Mouse (Mus musculus): ENCODE data around the gene Eva1a. TPM values are rescaled to one million over a fixed set of nuclear protein-coding genes. Genes with fewer than 3 reads are reported as not detected.

Gene Eva1a
- 0.44 TPM in 1 of 2 replicates, not detected in the other for total RNA-seq (2017)

DNA sequence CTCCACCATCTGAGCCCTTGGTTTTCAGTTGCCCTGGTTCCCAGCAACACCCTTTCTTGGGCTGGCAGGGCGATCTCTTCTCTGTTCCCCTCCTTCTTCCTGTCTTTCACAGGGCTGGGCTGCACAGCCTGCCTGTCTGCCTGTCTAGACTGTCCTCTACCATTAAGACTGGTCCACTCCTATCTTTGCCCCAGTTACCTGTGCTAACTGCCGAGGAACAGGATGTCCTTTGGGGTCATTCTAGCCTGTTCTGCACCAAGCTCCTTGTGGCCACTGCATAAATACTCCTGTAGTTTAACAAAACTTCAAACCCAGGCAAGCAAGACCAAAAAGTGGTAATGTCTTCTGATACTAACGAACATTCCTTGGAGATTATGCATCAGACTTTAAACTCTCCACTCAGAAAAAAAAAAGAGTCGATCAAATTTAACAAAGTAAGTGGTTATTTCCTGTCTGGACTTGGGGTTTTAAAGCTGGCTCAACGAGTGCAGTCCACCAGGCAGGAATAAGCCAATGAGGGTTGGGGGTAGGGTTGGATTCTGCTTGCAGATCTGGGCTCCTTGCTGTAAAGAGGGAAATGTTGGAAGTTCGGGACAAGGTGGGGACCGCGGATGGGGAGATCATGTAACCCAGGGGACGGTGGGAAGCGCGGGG lies at the start of gene Eva1a:
Gene Eva1a (plus strand): TSS at position 210 of the 654 bp plus-strand sequence.
- ATAC-seq (replicated peaks in 1 of 2; ENCODE audit: insufficient read depth in 1 of 2, low FRiP score in 2 of 2, low TSS enrichment in 1 of 2, low read depth in 1 of 2, poor library complexity in 2 of 2, severe bottlenecking in 2 of 2), result no peak

DNA sequence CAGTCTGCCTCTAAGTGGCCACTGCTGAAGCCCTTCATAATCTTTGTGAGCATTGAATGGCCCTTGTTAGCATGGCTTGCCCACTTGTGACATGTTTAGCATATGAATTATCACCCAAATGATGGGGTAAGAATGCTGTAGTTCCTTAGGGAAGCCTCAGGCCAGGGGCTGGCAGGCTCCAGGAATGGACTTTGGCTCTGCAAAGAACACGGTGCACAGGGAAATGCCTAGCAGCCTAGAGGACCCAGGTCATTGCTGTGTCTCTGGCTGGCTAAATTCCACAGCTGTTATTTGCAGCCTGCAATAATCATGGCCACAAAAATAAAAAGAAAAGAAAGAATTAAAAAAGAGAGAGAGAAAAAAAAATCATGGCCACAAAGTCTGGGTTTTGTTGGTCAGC lies 28.5 kb upstream of the Eva1a start:
- ATAC-seq (replicated peaks in 1 of 2; ENCODE audit: insufficient read depth in 1 of 2, low FRiP score in 2 of 2, low TSS enrichment in 1 of 2, low read depth in 1 of 2, poor library complexity in 2 of 2, severe bottlenecking in 2 of 2), result no peak

DNA sequence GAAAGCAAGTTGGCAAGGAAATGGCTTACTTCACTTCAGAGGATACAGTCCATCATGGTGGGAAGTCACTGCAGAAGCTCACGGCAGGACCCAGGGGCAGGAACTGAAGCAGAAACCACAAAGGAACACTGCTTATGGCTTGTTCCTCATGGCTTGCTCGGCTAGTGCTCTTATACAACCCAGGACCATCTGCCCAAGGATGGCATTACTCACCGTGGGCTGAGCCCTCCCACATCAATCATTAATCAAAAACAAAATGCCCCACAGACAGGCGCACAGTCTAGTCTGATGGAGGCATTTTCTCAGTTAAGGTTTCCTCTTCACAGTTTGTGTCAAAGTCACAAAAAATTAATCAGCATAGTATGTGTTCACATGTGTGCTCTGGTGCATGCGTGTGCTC lies 19.8 kb upstream of the Eva1a start:
- ATAC-seq (replicated peaks in 1 of 2; ENCODE audit: insufficient read depth in 1 of 2, low FRiP score in 2 of 2, low TSS enrichment in 1 of 2, low read depth in 1 of 2, poor library complexity in 2 of 2, severe bottlenecking in 2 of 2), result no peak

DNA sequence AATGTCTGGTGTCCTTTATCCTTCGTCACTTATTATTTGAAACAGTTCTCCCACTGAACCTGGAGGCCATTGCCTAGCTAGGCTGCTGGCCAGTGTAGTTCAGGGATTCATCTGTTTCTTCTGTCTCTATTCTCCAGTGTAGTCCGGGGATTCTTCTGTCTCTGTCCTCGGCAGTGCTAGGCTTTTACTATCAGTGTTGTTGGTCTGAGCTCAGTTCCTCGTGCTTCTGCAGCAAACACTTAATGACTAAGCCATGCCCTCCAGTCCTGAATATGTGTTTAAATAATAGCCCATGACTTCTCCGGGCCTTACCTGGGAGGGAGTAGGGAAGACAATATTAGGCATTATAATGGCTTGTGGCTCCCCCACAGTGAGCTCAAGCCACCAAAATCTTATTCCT lies 19.3 kb upstream of the Eva1a start:
- ATAC-seq (replicated peaks in 1 of 2; ENCODE audit: insufficient read depth in 1 of 2, low FRiP score in 2 of 2, low TSS enrichment in 1 of 2, low read depth in 1 of 2, poor library complexity in 2 of 2, severe bottlenecking in 2 of 2), result no peak

DNA sequence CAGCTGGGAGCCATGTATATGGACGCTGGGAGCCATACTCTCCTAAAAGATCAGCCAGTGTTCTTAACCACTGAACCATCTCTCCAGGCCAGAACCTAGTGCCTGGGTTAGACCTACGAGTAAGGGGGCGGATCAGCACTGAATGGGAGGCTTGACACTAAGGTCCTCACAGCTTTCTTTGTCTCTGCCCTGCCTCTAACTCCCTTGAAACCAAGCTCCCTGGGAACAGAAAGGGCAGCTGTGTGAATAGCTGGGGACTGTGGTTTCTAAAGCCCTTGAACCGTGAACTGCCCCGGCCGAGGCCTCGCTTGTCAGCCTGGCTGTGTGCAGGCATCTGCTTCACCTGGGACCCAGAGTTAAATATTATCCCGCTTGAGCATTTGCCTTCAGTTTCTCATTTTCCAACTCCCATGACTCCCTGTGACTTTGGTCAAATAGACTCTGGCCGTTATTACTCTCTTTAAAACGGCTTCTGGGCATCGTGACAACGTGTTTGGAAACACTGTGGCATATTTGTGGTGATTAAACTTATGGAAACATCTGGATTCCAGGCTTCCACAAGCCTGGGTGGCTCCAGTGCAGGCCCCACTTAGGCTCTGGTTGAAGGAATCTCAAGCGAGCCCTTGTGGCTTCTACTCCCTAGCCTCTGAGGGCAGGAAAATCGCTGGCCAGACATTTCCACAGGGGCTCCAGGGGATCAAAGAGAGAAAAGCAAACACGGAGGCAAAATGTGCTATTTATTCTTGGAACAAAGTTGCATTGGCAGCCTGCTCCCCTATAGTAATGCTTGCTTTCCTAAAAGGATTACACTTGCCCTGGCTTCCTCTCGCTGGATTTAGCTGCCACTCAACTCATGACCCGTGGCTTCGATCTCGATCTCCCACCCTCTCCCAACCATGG lies 11.0 kb upstream of the Eva1a start:
- no peak for ATAC-seq (replicated peaks in 1 of 2; ENCODE audit: insufficient read depth in 1 of 2, low FRiP score in 2 of 2, low TSS enrichment in 1 of 2, low read depth in 1 of 2, poor library complexity in 2 of 2, severe bottlenecking in 2 of 2)

DNA sequence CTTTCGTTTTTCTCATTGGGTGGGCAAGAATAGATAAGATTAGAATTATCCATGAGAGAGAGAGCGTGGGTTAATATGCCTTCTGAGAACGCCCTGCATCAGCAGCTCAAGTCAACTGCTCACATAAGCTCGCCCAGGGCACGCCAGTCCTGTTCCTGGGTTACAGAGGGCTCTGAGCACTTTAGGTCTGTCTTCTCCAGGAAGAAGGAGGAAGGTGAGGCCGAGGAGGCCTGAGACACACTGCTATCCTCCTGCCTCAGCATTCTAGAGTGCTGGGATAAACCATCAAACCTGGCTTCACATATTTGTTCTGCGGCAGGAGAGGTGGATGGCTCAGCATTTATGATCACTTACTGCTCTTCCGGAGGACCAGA lies 10.3 kb upstream of the Eva1a start:
- no peak for ATAC-seq (replicated peaks in 1 of 2; ENCODE audit: insufficient read depth in 1 of 2, low FRiP score in 2 of 2, low TSS enrichment in 1 of 2, low read depth in 1 of 2, poor library complexity in 2 of 2, severe bottlenecking in 2 of 2)

DNA sequence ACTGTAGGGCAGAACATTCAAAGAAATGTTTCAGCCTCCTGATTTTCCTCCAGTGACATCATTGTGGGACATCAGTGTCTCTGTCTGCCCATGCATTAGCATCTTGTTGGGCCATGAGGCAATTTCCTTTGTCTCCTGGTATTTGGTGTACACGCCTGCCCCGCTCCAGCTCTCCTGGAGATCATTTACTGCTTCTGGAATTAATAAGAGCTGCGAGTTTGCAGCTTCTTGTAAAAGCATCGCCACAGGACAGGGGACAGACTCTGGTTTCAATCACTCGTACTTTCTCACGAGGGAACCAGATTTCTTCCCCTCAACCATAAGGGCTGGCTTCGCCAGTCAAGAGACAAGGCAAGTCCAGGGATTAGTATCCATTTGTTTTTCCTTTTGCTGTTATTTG lies 3.6 kb upstream of the Eva1a start:
- ATAC-seq (replicated peaks in 1 of 2; ENCODE audit: insufficient read depth in 1 of 2, low FRiP score in 2 of 2, low TSS enrichment in 1 of 2, low read depth in 1 of 2, poor library complexity in 2 of 2, severe bottlenecking in 2 of 2), result no peak

DNA sequence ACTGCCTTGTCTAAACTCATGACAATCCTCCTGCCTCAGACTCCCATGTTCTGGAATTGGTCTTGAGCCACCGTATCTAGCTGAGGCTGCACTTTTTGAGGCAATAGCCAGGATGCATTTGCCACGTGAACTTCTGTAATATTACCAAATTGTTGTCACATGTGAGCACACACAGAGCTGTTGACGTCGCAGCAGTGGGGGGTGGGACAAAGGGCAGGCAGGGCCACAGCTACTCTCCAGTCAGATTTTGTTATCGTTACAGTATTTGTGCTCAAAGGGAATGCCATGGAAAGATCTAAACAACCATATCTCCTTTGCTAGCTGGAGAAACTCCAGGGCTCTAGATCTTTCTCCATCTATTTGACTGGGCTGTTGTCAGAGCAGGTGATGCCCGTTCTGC lies 1.6 kb upstream of the Eva1a start:
- no peak for ATAC-seq (replicated peaks in 1 of 2; ENCODE audit: insufficient read depth in 1 of 2, low FRiP score in 2 of 2, low TSS enrichment in 1 of 2, low read depth in 1 of 2, poor library complexity in 2 of 2, severe bottlenecking in 2 of 2)

DNA sequence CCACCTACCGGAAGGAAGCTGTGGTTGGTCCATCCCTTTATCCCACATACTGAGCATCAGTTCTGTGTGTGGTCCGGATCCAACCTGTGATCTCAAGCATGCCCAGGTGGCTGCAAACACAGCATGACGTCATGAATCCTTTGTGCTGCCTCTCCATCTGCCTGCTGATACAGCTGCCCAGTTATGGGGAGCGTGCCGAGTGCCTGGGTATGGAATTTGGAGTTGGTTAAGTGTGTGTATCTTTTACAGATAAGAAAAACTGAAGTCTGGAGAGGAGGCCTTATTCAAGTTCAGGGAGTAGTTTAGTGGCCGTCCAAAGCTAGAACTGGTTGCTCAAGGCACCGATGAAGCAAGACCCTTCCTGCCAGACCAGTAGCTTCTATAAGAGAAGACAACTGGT lies 875 bp upstream of the Eva1a start:
- ATAC-seq (replicated peaks in 1 of 2; ENCODE audit: insufficient read depth in 1 of 2, low FRiP score in 2 of 2, low TSS enrichment in 1 of 2, low read depth in 1 of 2, poor library complexity in 2 of 2, severe bottlenecking in 2 of 2), result no peak

DNA sequence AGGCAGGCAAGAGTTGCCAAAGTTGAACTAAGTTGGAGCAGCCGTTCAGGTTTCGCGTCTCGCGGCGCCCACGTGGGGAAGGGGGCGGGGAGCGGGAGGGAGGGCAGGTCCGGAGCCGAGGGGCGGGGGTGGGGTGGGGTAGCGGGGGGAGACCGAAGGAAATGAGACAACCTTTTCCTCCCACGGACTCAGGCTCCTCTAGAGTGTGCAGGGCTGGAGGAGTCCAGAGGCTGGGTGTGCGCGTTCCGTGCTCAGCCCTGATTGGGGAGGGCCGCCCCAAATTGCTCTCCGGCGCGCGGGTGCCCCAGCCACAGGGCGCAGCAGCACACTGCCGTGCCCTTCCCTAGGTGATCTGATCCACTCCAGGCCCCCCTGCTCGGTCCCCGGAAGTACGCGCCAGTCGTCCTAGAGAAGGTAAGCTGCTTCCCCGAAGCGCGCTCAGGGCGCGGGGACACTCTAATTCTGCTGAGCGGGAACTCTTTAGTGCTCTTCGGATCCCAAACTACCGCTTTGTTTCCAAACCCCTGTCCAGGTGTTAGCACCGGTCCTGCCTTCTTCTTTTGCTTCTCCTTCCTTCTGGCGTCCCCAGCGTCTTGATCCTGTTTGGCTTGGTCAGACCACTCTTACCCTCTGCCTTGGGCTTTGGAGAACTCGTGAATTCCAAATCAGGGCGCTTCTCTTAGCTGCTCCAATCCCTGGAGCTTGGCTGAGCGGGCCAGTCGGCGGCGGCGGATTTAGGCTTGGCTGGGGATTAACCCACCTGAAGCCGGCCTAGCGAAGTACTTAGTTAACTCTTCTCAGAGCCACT lies 849 bp downstream of the Eva1a start:
- 0 out of 4 replicates have a peak, but pooled peaks of 1 of the 2 experiments have one; percentile 14 for ATAC-seq (replicated peaks in 1 of 2; ENCODE audit: insufficient read depth in 1 of 2, low FRiP score in 2 of 2, low TSS enrichment in 1 of 2, low read depth in 1 of 2, poor library complexity in 2 of 2, severe bottlenecking in 2 of 2)

DNA sequence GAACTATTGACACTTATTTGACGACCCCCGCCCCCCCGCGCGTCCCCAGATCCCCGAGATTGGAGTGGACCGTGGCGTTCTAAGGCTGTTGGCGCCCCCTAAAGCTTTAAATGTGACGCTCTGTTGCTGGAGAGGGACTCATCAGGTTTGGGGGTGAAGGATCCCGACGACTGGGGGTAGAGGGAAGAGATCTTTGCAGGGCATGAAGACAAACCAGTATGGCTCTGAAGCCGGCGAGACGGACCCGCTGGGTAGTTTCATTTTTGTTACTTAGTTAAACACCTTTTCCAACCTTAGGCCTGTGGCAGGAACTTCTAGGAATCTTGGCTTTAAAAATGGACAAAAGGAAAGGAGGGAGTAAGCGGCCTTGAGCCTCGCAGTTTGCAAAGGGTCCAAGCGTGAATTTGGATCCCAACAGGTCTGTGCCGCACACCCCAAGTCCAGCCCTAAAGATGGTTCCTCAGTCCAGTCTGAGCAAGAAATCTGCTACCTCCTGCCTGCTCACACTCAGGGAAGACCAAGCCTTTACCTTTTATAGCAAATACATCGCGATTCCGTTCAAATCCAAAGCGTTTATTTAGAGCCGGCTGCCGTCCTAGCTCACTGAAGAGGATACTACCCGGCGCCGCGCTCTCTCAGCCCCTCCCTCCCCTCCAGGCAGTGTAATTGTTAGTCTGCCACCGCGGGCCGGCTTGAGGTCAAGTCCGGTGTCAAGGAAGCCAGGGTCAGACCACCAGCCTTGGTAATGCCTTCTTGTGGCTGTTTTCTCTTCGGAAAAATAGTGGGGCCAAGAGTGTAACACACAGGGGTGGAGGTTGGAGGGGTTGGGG lies 1.7 kb downstream of the Eva1a start:
- peak; percentile 42 to 55 for ATAC-seq (replicated peaks in 1 of 2; ENCODE audit: insufficient read depth in 1 of 2, low FRiP score in 2 of 2, low TSS enrichment in 1 of 2, low read depth in 1 of 2, poor library complexity in 2 of 2, severe bottlenecking in 2 of 2)

DNA sequence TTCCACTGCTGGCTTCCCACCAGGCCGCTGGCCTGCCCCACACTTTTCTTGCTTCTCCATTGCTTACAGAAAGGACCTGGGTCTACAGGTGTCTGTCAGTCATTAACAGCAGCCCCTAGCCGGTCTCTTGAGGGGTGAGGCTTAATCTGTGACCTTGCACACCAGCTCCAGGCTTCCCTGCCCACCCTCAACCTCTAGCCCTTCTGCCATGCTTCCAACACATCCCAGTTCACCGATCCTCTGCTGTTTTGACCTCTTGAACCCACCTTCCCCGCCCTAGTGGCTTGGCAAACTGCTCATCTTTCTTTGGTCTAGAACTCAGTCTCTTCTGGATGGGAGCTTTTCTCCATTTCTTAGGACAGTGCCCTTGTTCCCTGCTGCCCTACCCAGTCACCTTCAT lies 2.8 kb downstream of the Eva1a start:
- ATAC-seq (replicated peaks in 1 of 2; ENCODE audit: insufficient read depth in 1 of 2, low FRiP score in 2 of 2, low TSS enrichment in 1 of 2, low read depth in 1 of 2, poor library complexity in 2 of 2, severe bottlenecking in 2 of 2), result no peak

DNA sequence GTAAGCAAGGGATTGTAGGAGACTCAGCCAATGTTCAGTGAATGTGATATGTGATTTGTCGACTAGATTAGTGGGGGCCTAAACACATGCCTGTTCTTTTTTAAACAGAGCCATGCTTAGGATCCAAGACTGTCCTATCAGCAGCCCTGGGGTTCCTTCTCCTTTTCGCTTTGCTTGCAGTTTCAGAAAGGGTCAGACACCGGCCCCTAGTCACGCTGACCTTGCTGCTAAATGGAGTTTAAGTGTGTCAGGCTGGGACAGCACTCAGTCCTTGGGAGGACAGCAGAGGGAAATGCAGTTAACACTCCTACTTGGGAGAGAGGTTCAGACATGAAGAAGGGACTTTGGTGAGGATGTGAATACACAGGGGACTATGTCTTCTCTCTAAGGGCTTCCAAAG lies 3.7 kb downstream of the Eva1a start:
- ATAC-seq (replicated peaks in 1 of 2; ENCODE audit: insufficient read depth in 1 of 2, low FRiP score in 2 of 2, low TSS enrichment in 1 of 2, low read depth in 1 of 2, poor library complexity in 2 of 2, severe bottlenecking in 2 of 2), result no peak

DNA sequence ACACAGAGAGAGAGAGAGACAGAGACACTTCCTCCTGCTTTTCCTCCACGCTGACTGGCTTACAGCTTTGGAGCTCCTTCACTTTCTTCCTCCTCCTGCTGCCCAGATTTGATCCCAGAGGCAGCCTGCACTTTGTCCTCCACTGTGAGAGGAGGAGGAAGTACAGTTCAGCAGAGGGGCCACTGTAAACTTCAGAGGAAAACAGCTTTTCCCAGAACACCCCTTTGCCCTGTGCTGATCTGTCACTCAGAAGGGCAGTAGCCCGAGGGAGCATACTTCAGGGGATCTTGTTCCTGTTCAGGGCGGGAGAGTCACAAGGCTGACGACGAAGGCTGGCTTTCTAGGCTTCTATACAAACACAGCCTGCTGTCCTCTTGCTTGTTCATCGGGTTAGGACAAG lies 7.1 kb downstream of the Eva1a start:
- ATAC-seq (replicated peaks in 1 of 2; ENCODE audit: insufficient read depth in 1 of 2, low FRiP score in 2 of 2, low TSS enrichment in 1 of 2, low read depth in 1 of 2, poor library complexity in 2 of 2, severe bottlenecking in 2 of 2), result no peak

DNA sequence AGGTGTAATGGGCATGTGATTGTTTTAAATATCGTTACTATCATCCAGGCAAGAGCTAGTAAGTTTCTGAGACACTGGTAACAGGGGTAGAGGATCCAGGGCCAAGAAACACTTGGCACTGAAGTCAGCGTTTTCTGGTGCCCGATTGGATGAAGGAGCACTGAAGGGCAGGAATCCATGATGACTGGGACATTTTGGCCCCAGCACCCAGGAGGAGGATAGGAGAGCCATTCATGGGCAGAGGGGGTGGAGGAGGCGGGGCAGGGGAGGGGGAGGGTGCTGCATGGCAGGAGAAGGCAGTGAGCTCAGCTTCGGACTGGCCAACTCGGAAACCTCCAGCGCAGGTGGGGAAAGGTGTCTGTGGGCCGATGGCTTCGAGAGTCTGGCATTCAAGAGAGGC lies 9.4 kb downstream of the Eva1a start:
- ATAC-seq (replicated peaks in 1 of 2; ENCODE audit: insufficient read depth in 1 of 2, low FRiP score in 2 of 2, low TSS enrichment in 1 of 2, low read depth in 1 of 2, poor library complexity in 2 of 2, severe bottlenecking in 2 of 2), result no peak

DNA sequence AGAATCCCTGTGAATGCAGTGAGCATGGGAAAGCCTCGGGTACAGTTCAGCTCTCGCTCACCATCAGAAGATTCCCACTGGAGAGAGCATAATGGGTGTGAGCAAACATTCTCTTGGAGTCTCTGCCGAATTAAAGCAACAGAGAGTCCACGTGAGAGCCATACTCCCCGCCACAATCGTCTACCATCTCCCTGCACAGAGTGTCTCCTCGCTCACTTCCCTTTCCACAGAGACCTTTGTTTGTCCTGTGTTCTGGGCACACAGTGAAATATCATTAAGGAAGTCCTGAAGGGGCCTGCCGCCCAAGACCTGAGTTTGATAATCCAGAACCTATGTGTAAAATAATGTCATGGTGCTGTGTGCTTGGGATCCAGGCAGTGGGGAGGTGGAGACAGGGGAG lies 10.7 kb downstream of the Eva1a start:
- no peak for ATAC-seq (replicated peaks in 1 of 2; ENCODE audit: insufficient read depth in 1 of 2, low FRiP score in 2 of 2, low TSS enrichment in 1 of 2, low read depth in 1 of 2, poor library complexity in 2 of 2, severe bottlenecking in 2 of 2)

DNA sequence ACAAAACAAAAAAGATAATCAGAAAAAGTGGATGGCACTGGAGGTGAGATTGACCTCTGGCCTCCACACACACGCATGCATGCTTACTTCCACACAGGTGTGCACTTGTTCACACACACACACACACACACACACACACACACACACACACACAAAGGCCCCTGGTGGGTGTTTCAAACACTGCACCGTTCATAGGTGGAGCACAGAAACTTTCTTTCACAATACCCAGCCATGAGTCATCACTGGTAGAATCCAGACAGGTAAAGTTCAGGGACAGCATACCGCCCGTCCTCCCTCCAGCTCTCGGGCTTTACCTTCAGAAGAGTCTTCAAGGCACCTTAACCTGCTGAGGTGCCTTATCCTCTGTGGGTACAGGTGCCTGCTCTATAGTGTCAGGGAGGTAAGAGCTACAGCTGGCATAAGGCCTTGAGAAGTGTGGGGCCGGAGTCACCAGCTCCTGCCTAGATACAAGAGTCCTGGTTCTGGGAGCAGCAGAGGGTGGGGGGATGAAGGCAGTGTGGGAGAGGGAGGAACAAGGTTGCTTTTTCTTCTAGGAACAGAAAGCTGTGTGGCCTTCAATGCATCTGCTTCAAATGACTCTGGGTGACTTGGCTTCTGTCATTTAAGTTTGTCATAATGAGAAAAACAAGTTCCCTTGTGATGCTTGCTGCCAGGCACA lies 11.3 kb downstream of the Eva1a start:
- no peak for ATAC-seq (replicated peaks in 1 of 2; ENCODE audit: insufficient read depth in 1 of 2, low FRiP score in 2 of 2, low TSS enrichment in 1 of 2, low read depth in 1 of 2, poor library complexity in 2 of 2, severe bottlenecking in 2 of 2)

All from hematopoietic stem cell, adult 5-6 weeks (primary cell).